Mouse (Mus musculus) hindbrain, embryonic 13.5 days (tissue): ENCODE data around the gene Trib2. TPM values are rescaled to one million over a fixed set of nuclear protein-coding genes. Genes with fewer than 3 reads are reported as not detected.

Experiments used
- ATAC-seq: fragments of 200-750 bp; cut with Nextera tagmentation; 2 replicates; pipeline ENCODE4 v1.8.0; 2017; ENCODE audit warnings: moderate TSS enrichment; ENCODE audit not compliant: low FRiP score
- H3K27ac ChIP-seq: fragments of 300-500 bp; sonication (generic); 2 replicates; pipeline ENCODE4 v1.5.1; 2015; ENCODE audit warnings: inconsistent platforms, mild to moderate bottlenecking, moderate library complexity
- H3K27me3 ChIP-seq: fragments of 300-500 bp; sonication (generic); 2 replicates; pipeline ENCODE4 v1.6.1; 2015; ENCODE audit warnings: mild to moderate bottlenecking, inconsistent platforms
- H3K36me3 ChIP-seq: fragments of 300-500 bp; sonication (generic); 2 replicates; pipeline ENCODE4 v1.6.1; 2015; ENCODE audit warnings: mild to moderate bottlenecking, inconsistent platforms
- H3K4me1 ChIP-seq: fragments of 300-500 bp; sonication (generic); replicated peaks from 2 replicates; pipeline ENCODE4 v1.6.1; 2015; ENCODE audit warnings: inconsistent platforms
- H3K4me2 ChIP-seq: fragments of 300-500 bp; sonication (generic); 2 replicates; pipeline ENCODE4 v1.6.1; 2015; ENCODE audit warnings: inconsistent platforms, mild to moderate bottlenecking, moderate library complexity
- H3K4me3 ChIP-seq: fragments of 300-500 bp; sonication (generic); 2 replicates; pipeline ENCODE4 v1.5.1; 2015; ENCODE audit warnings: mild to moderate bottlenecking, inconsistent platforms
- H3K9ac ChIP-seq: fragments of 300-500 bp; sonication (generic); 2 replicates; pipeline ENCODE4 v1.6.1; 2015; ENCODE audit warnings: mild to moderate bottlenecking, inconsistent platforms
- H3K9me3 ChIP-seq: fragments of 300-500 bp; sonication (generic); 2 replicates; pipeline ENCODE4 v1.6.1; 2016; ENCODE audit warnings: inconsistent platforms
- WGBS: fragments of 180-500 bp; shearing (Covaris S2); methylation state at CpG from one replicate; pipeline ENCODE4 v1.1.7; 2015; 5-methylcytosine and 5-hydroxymethylcytosine counted together
- polyA plus RNA-seq: library from polyadenylated mRNA; unstranded; fragments of >200 nt; fragmentation: Nextera tagmentation; extraction: Ambion mirVana; gene quantifications from 2 replicates; pipeline ENCODE4 v1.2.1, GENCODE M21; 2015

The Trib2 gene
- polyA plus RNA-seq, 1 experiment from 2014 or later: 128 TPM

DNA sequence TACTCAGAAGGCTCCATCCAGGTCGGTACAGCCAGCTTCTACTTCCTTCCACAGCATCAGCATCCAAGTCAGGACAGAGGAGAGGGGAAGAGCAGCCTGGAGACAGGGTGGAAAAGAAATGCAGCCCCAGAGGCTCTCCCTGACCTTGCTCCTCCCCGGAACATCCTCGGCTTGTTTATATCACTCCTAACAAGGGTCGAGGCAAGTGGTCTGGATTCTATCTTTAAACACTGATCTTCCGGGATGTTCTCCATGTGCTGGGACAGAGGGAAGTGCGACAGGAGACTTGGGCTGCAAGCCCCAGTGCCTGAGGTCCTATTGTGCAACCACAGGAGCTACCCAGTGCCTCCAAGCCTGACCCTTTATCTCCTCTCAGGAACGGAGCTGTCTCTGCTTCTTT lies 18.7 kb downstream of the Trib2 start:
- H3K27ac ChIP-seq: no peak overlapping the region
- no peak overlapping the region for H3K4me3 ChIP-seq
- peaks cover 94% of the 10 kb centered on the region for H3K36me3 ChIP-seq
- 77% methylated on average over 7 of the region's 7 CpGs for WGBS
- no peaks in the 10 kb centered on the region for H3K27me3 ChIP-seq
- peaks cover 70% of the 10 kb centered on the region for H3K4me1 ChIP-seq
- H3K4me2 ChIP-seq: no peak overlapping the region
- H3K9ac ChIP-seq: no peak overlapping the region
- no peak for ATAC-seq
- H3K9me3 ChIP-seq: no peaks in the 10 kb centered on the region

DNA sequence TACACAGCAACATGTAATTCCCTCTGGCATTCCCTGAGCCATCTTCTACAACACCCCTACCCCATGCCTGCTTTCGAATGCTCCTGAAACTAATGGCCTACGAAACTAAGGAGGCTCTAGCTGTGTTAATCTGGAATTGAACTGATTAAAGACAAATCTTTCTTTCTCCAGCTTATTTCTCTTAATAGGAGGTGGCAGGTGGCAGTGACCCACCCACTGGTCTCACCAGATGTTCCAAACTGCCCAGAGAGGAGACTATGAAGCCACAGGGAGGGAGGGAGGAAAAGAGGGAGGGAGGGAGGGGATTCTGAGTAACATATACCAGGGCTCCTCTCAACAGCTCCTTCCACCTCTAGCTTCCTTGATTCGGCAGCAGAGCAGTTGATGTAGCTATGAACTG lies 20.8 kb downstream of the Trib2 start:
- Histone ChIP-seq H3K27me3 (no peaks in the 10 kb centered on the region), H3K9me3 (no peaks in the 10 kb centered on the region), H3K9ac (no peak overlapping the region), H3K27ac (no peak overlapping the region), H3K36me3 (peaks cover 97% of the 10 kb centered on the region), H3K4me3 (no peak overlapping the region), H3K4me2 (no peak overlapping the region), H3K4me1 (peaks cover 49% of the 10 kb centered on the region)
- WGBS: 73% methylated on average over 3 of the region's 3 CpGs
- ATAC-seq: no peak

DNA sequence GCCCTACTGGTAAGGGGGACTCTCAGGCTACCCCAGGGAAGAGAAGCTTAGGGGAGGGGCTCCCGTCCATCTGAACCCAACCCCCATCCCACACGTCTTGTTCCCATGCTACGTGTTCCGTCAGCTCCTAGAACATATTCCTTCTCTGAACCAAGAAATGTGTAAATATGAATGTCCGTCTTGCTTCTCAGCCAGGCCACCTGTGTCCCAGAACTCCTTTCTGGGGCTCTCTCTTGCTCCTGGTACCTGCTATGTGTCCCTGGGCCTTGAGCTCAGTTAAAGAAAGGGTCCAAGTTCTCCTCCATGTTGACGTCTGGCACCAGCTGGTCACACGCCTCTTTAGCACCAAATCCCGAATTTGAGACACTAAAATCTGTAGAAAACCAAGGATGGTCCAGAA lies 23.4 kb downstream of the Trib2 start:
- no peak for ATAC-seq

DNA sequence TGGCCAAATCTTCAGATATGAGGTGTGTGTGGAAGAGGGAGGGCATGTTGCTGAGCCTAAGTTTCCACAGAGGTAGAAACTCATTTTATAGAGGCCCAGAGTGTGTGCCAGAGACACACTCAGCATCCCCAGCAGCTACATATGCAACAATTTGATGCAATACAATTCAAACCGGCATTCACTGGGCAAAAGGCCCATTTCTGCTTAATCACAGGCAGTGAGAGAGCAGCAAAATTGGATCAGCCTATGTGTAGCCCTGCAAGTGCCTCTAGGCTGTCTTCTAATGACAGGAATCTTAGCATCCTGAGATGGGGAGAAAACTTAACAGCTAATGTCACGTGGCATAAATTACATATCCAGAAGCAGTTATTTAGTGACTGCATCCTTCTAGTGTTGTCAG lies 26.5 kb downstream of the Trib2 start:
- no peak overlapping the region for H3K4me3 ChIP-seq
- H3K4me1 ChIP-seq: no peaks in the 10 kb centered on the region
- no peak overlapping the region for H3K27ac ChIP-seq
- H3K27me3 ChIP-seq: no peaks in the 10 kb centered on the region
- peaks cover 58% of the 10 kb centered on the region for H3K36me3 ChIP-seq
- no peak for ATAC-seq
- WGBS: 83% methylated on average over 2 of the region's 2 CpGs
- no peak overlapping the region for H3K4me2 ChIP-seq
- H3K9me3 ChIP-seq: no peaks in the 10 kb centered on the region
- no peak overlapping the region for H3K9ac ChIP-seq

More for the DNA sequence above, 23.4 kb downstream of the Trib2 start:
- Histone ChIP-seq H3K4me2 (no peak overlapping the region), H3K4me1 (peaks cover 25% of the 10 kb centered on the region; the same call in 1 of the 2 replicates), H3K36me3 (peaks cover 88% of the 10 kb centered on the region), H3K4me3 (no peak overlapping the region), H3K9me3 (no peaks in the 10 kb centered on the region), H3K9ac (no peak overlapping the region), H3K27ac (no peak overlapping the region), H3K27me3 (no peaks in the 10 kb centered on the region)
- 94% methylated on average over 8 of the region's 8 CpGs for WGBS

DNA sequence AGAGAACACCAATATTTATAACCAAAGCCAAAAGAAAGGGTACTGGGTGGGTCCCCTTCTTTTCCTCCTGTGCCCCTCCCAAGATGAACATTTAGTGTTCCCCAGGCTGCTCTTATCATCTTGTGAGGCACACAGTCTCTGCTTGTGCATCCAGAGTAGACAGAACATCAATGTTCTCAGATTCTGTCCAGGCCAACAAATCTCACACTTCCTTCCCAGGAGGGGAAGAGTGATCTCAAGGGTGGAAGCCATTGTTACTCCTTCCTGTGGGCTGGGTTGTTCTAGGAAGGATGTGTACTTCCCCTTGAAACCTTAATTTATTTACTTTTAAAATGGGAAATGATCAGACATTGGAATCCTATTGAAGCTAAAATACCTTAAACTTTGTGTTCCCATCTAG lies 39.7 kb downstream of the Trib2 start:
- Histone ChIP-seq H3K9ac (no peak overlapping the region), H3K36me3 (no peaks in the 10 kb centered on the region), H3K9me3 (0 out of 2 replicates have a peak, but pooled peaks cover 3% of the 10 kb centered on the region), H3K4me3 (no peak overlapping the region), H3K27ac (no peak overlapping the region), H3K4me1 (no peaks in the 10 kb centered on the region), H3K4me2 (no peak overlapping the region), H3K27me3 (no peaks in the 10 kb centered on the region)
- ATAC-seq: no peak

DNA sequence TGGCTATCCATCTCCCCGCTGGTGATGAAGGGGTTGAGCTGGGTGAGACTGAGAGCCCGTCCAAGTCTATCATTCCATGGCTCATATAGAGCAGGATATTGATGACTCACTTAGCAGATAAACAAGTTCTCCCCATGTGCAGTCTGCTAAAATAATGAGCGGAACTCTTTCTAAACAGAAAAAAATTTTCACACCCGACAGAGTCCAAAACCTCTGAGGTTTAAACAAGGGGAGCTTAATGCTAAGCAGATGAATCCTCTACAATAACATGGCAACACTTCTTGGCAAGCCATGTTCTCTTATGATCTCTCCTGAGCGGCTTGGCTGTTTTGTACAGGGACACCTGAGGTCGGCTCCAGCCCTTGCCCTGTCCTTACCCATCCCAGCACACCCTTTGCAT lies 45.0 kb downstream of the Trib2 start:
- Histone ChIP-seq H3K4me2 (no peak overlapping the region), H3K9me3 (no peaks in the 10 kb centered on the region), H3K4me1 (no peaks in the 10 kb centered on the region), H3K36me3 (no peaks in the 10 kb centered on the region), H3K9ac (no peak overlapping the region), H3K4me3 (no peak overlapping the region), H3K27ac (no peak overlapping the region), H3K27me3 (no peaks in the 10 kb centered on the region)
- WGBS: 81% methylated on average over 6 of the region's 6 CpGs
- ATAC-seq: no peak

DNA sequence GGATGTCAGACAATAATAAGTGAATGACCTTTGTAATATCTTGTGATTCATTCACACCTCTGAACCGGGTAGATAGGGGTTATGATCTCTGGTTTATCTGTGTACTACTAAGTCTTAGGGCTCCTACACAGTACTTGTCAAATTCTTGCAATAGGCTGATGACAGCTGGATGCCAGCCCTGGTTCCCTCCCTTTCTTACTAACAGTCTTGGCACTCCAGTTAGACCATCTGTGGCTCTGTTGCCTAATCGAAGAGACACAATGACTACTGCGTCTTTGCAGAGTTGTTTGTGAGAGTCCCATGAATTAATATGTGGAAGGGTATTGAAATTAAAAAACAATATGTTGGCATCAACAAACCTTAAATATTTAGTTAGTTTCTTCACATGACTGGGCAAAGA lies 48.2 kb downstream of the Trib2 start:
- no peak for ATAC-seq
- H3K27ac ChIP-seq: no peak overlapping the region
- H3K9me3 ChIP-seq: no peaks in the 10 kb centered on the region
- H3K36me3 ChIP-seq: no peaks in the 10 kb centered on the region
- no peaks in the 10 kb centered on the region for H3K4me1 ChIP-seq
- H3K4me2 ChIP-seq: no peak overlapping the region
- no peaks in the 10 kb centered on the region for H3K27me3 ChIP-seq
- WGBS: 94% methylated on average over 3 of the region's 3 CpGs
- no peak overlapping the region for H3K4me3 ChIP-seq
- no peak overlapping the region for H3K9ac ChIP-seq

DNA sequence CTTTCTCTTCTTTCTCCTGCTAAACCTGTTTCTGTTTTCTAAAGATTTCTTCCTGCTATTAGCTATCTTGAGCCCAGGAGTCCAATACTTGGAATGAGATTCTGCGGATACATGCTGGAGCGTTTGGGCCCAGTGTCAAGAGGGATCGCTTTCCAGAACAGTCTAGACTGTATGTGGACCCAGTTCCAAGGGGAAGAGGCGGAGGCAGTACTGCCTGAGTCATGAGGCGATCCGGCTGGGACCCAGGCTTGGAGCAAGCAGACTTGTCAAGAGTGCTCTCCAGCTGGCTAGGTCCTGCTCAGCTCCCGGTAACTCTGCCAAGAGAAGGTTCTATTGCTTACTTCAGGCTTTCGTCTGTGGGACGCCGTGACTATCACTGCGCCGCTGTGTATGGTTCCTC lies 50.7 kb downstream of the Trib2 start:
- 93% methylated on average over 12 of the region's 12 CpGs for WGBS
- H3K36me3 ChIP-seq: no peaks in the 10 kb centered on the region
- no peaks in the 10 kb centered on the region for H3K4me1 ChIP-seq
- H3K4me2 ChIP-seq: no peak overlapping the region
- ATAC-seq: no peak
- no peak overlapping the region for H3K4me3 ChIP-seq
- H3K27me3 ChIP-seq: no peaks in the 10 kb centered on the region
- no peaks in the 10 kb centered on the region for H3K9me3 ChIP-seq
- H3K27ac ChIP-seq: no peak overlapping the region
- H3K9ac ChIP-seq: no peak overlapping the region

DNA sequence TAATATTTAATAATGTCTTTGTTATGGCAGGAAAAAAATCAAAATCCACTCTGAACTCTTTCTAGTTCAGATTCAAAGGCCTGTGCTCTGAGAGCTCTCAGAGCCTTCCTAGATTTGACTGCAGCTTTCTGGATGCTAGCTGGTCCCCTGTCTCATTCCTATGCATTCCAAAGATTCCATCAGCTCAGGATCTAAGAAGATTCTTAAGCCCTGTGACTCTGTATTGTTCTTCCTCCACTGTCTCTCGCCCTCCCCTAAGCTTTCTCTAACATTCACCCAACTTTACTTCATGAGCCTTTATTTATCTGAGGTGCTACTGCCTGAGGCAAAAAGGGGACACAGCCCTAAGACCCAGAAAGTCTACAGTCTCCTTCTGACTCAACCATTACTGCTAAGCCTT lies 51.5 kb downstream of the Trib2 start:
- no peak overlapping the region for H3K27ac ChIP-seq
- H3K4me3 ChIP-seq: no peak overlapping the region
- no peak overlapping the region for H3K9ac ChIP-seq
- no peaks in the 10 kb centered on the region for H3K36me3 ChIP-seq
- H3K9me3 ChIP-seq: no peaks in the 10 kb centered on the region
- H3K4me2 ChIP-seq: no peak overlapping the region
- H3K27me3 ChIP-seq: no peaks in the 10 kb centered on the region
- no peaks in the 10 kb centered on the region for H3K4me1 ChIP-seq
- 27% methylated on average over 1 of the region's 1 CpGs for WGBS
- no peak for ATAC-seq

DNA sequence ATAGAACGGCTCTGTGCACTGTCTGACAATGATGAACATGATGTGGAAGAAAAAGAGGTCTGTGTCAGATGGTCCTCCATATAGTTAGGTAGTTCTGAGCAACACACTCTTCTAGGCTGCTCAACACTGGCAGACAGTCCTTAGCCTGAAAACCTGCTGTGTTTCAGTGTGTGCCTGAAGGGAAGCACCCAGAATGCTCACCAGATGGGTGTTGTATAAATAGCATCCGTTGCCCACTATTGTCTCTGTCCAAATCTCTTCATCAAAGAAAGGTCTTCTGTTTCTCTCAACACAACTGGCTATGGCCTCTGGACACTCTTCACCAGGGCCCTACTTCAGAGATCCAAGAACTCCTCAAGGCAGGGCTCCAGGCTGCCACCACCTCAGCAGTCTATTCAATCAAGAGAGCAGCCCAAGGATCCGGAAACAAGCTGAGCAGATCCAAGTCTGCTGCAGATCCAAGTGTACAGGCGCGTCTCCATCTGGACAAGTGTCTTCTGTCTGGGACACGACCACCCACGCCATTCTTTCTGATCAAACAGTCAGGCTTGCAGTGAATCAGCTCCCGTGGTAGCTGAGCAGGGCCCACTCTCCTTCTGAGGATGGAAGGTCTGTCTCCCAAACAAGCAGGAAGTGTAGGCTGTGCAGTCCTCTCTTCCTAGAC lies 55.1 kb downstream of the Trib2 start:
- no peaks in the 10 kb centered on the region for H3K4me1 ChIP-seq
- H3K4me2 ChIP-seq: no peak overlapping the region
- H3K36me3 ChIP-seq: no peaks in the 10 kb centered on the region
- H3K27me3 ChIP-seq: no peaks in the 10 kb centered on the region
- no peak overlapping the region for H3K27ac ChIP-seq
- 89% methylated on average over 8 of the region's 8 CpGs for WGBS
- no peak overlapping the region for H3K4me3 ChIP-seq
- peaks cover 2% of the 10 kb centered on the region; the same call in 1 of the 2 replicates for H3K9me3 ChIP-seq
- H3K9ac ChIP-seq: no peak overlapping the region
- ATAC-seq: no peak

DNA sequence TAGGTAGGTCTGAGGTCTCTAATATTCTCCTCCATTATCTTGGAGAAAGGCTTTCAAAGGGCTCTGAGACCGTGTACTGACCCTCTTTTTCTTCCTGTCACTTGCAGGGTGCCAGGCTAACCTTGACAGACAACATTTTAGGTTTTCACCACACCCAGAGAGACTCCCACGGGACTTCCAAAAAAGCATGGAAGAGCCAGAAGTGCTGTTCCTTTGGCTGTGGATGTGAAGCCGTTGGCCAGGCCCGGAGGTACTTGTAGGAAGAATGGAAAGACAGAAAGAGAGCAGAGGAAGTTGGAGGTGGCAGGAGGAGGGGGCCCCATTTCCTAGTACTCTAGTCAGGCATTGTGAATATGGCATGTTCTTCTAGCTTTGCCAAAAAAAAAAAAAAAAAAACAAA lies 56.0 kb downstream of the Trib2 start:
- no peaks in the 10 kb centered on the region for H3K36me3 ChIP-seq
- WGBS: 88% methylated on average over 4 of the region's 4 CpGs
- no peak overlapping the region for H3K27ac ChIP-seq
- no peak for ATAC-seq
- H3K27me3 ChIP-seq: no peaks in the 10 kb centered on the region
- no peak overlapping the region for H3K4me3 ChIP-seq
- H3K4me2 ChIP-seq: no peak overlapping the region
- H3K9me3 ChIP-seq: peaks cover 3% of the 10 kb centered on the region; the same call in 1 of the 2 replicates
- no peak overlapping the region for H3K9ac ChIP-seq
- H3K4me1 ChIP-seq: no peaks in the 10 kb centered on the region

DNA sequence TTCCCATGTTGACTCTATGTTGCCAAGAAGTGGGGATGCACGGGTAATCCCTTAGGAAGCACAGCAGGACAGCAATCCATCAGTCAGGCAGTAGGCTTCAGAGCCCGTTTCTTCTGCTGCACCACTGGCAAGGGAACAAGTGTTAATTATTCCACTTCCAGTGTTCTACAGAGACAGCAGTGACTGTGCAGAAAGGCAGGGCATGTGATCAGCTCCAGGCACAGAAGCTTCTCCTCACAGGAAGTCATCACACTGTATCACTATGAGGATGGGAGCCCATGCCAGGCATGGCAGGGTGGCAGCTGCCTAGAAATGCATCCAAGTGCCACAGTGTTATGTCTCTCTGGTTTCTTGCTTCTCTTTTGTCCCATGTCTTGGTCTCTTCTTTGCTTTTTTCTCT lies 57.9 kb downstream of the Trib2 start:
- Histone ChIP-seq H3K36me3 (no peaks in the 10 kb centered on the region), H3K9me3 (peaks cover 3% of the 10 kb centered on the region; the same call in 1 of the 2 replicates), H3K27me3 (no peaks in the 10 kb centered on the region), H3K4me1 (no peaks in the 10 kb centered on the region), H3K4me3 (no peak overlapping the region), H3K4me2 (no peak overlapping the region), H3K27ac (no peak overlapping the region), H3K9ac (no peak overlapping the region)
- 27% methylated on average over 2 of the region's 2 CpGs for WGBS
- ATAC-seq: no peak

DNA sequence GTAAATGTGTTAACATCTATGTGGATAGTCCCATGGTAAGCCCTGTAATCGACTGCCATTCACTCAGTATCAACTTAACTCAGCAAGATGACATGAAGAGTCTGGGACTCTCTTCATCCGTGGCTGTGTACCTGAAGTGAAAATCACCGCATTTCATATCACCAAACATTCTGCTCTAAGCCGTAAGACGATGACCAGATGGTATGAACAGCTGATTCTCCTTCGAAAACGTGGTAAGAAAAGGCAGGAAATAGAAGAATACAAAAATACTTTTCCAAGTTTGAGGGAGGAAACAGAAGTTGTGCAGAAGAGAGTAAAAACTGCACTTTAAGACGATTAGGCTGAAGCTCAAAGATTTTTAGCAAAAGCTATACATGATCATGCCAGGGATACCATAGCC lies 59.4 kb downstream of the Trib2 start:
- no peak for ATAC-seq
- no peaks in the 10 kb centered on the region for H3K4me1 ChIP-seq
- WGBS: 87% methylated on average over 8 of the region's 8 CpGs

More for the DNA sequence above, 59.4 kb downstream of the Trib2 start:
- H3K36me3 ChIP-seq: no peaks in the 10 kb centered on the region
- H3K4me2 ChIP-seq: no peak overlapping the region
- H3K9ac ChIP-seq: no peak overlapping the region
- no peak overlapping the region for H3K27ac ChIP-seq
- no peaks in the 10 kb centered on the region for H3K27me3 ChIP-seq
- peaks cover 3% of the 10 kb centered on the region; the same call in 1 of the 2 replicates for H3K9me3 ChIP-seq
- H3K4me3 ChIP-seq: no peak overlapping the region
